Mouse (Mus musculus) midbrain, embryonic 11.5 days (tissue): ENCODE data around the gene Gpha2. TPM values are rescaled to one million over a fixed set of nuclear protein-coding genes. Genes with fewer than 3 reads are reported as not detected.

Experiments used
- ATAC-seq: fragments of 200-750 bp; cut with Nextera tagmentation; 2 replicates; pipeline ENCODE4 v1.8.0; 2017; ENCODE audit warnings: moderate TSS enrichment, moderate library complexity; ENCODE audit not compliant: low FRiP score
- DNase-seq: peaks from one replicate; pipeline ENCODE4 v3.0.0; 2015; ENCODE audit warnings: low spot score; ENCODE audit errors: missing footprints
- H3K27ac ChIP-seq: fragments of 300-500 bp; sonication (generic); 2 replicates; pipeline ENCODE4 v1.5.1; 2014; ENCODE audit warnings: low read depth, low read length
- H3K27me3 ChIP-seq: fragments of 300-500 bp; sonication (generic); 2 replicates; pipeline ENCODE4 v1.6.1; 2014; ENCODE audit warnings: mild to moderate bottlenecking, low read length, moderate library complexity, mixed read lengths; ENCODE audit not compliant: control insufficient read depth, insufficient read depth
- H3K36me3 ChIP-seq: fragments of 300-500 bp; sonication (generic); 2 replicates; pipeline ENCODE4 v1.6.1; 2014; ENCODE audit warnings: mild to moderate bottlenecking, low read length, moderate library complexity, mixed read lengths; ENCODE audit not compliant: control insufficient read depth, insufficient read depth
- H3K4me1 ChIP-seq: fragments of 300-500 bp; sonication (generic); 2 replicates; pipeline ENCODE4 v1.6.1; 2014; ENCODE audit warnings: low read length; ENCODE audit not compliant: control insufficient read depth, insufficient read depth
- H3K4me2 ChIP-seq: fragments of 300-500 bp; sonication (generic); 2 replicates; pipeline ENCODE4 v1.6.1; 2014; ENCODE audit warnings: mild to moderate bottlenecking, moderate library complexity
- H3K4me3 ChIP-seq: fragments of 300-500 bp; sonication (generic); 2 replicates; pipeline ENCODE4 v1.5.1; 2014; ENCODE audit warnings: low read depth, low read length
- H3K9ac ChIP-seq: fragments of 300-500 bp; sonication (generic); 2 replicates; pipeline ENCODE4 v1.6.1; 2014; ENCODE audit warnings: low read length
- H3K9me3 ChIP-seq: fragments of 300-500 bp; sonication (generic); 2 replicates; pipeline ENCODE4 v1.6.1; 2016; ENCODE audit warnings: low read length; ENCODE audit not compliant: control insufficient read depth
- WGBS: fragments of 180-500 bp; shearing (Covaris S2); extraction: QIAGEN DNeasy Blood & Tissue Kit; methylation state at CpG from one replicate; pipeline ENCODE4 v1.1.7; 2014; 5-methylcytosine and 5-hydroxymethylcytosine counted together
- microRNA counts: library from miRNA; unstranded; fragments of <30 nt; microRNA quantifications from one replicate; lab custom pipeline; 2015
- microRNA-seq: library from miRNA; unstranded; fragments of <30 nt; microRNA quantifications from one replicate; pipeline ENCODE4, GENCODE M21; 2017
- polyA plus RNA-seq: library from polyadenylated mRNA; unstranded; fragments of >200 nt; fragmentation: Nextera tagmentation; extraction: Ambion mirVana; gene quantifications from 2 replicates; pipeline ENCODE4 v1.2.1, GENCODE M21; 2014

The Gpha2 gene
- polyA plus RNA-seq, 1 experiment from 2014 or later = 0.40 TPM

GRCm38 (mm10) chr19:6273998-6274608 lies 47.9 kb downstream of the Gpha2 start:
- Histone ChIP-seq H3K27me3 (no peaks in the 10 kb centered on the region), H3K27ac (no peak overlapping the region), H3K4me3 (no peak overlapping the region), H3K4me2 (no peak overlapping the region), H3K4me1 (peaks cover 22% of the 10 kb centered on the region), H3K36me3 (no peaks in the 10 kb centered on the region), H3K9me3 (no peaks in the 10 kb centered on the region), H3K9ac (no peak overlapping the region)
- ATAC-seq (no peak), DNase-seq (no peak)
- WGBS = 93% methylated on average over 13 of the region's 13 CpGs

- Histone ChIP-seq H3K36me3 (no peaks in the 10 kb centered on the region; the same call in 1 of the 2 replicates), H3K4me2 (peak overlapping the region; percentile 95), H3K4me3 (peak overlapping the region; percentile 81), H3K9me3 (no peaks in the 10 kb centered on the region), H3K9ac (peak overlapping the region; percentile 77), H3K27ac (peak overlapping the region; percentile 51; the same call in 1 of the 2 replicates), H3K27me3 (no peaks in the 10 kb centered on the region), H3K4me1 (peaks cover 24% of the 10 kb centered on the region)
- ATAC-seq = no peak
- DNase-seq = no peak
- WGBS = 8% methylated on average over 15 of the region's 15 CpGs
Observed at GRCm38 (mm10) chr19:6275740-6276389, 49.7 kb downstream of the Gpha2 start.

- H3K4me2 ChIP-seq = peak within 1 kb of the TSS; percentile 95
- H3K4me1 ChIP-seq = peaks cover 24% of the 10 kb centered on the region
- no peaks in the 10 kb centered on the region for H3K9me3 ChIP-seq
- peak within 1 kb of the TSS; percentile 81 for H3K4me3 ChIP-seq
- H3K27ac ChIP-seq = peak within 1 kb of the TSS; percentile 51; the same call in 1 of the 2 replicates
- under 1% methylated on average over 99 of the region's 106 CpGs for WGBS
- DNase-seq (peak; percentile 100), ATAC-seq (peak; percentile 96)
- peak within 1 kb of the TSS; percentile 83 for H3K9ac ChIP-seq
- peaks cover 5% of the 10 kb centered on the region for H3K36me3 ChIP-seq
- H3K27me3 ChIP-seq = no peaks in the 10 kb centered on the region
Observed at GRCm38 (mm10) chr19:6276426-6277421, 50.5 kb downstream of the Gpha2 start, which contains the start of gene Ehd1. TSS of gene Ehd1 (plus strand) at chr19:6276725.

MicroRNA genes within 50 kb of the gene (microRNA counts, 519-probe panel; counts per million panel counts)
- microRNA mmu-miR-192 (lab: Ali Mortazavi, UCI) = not detected

Small RNA genes lying within 50 kb of the gene (microRNA-seq; reads per million reads assigned to microRNA genes)
- 91.9 reads per million, percentile 51 among the genes with 10 or more reads in this experiment for gene Mir192
- gene Mir194-2 = 99.1 reads per million, percentile 52 among the genes with 10 or more reads in this experiment

Other genes with a start within 250 kb of the Gpha2 start
- not detected in 2 replicates for gene Slc22a20, start 240.2 kb upstream of the Gpha2 start, polyA plus RNA-seq
- 3.9 and 4.0 TPM in 2 replicates for gene Capn1, start 210.5 kb upstream of the Gpha2 start, polyA plus RNA-seq
- gene Syvn1, start 179.8 kb upstream of the Gpha2 start, polyA plus RNA-seq = 18.6 and 23.1 TPM in 2 replicates
- gene Mrpl49, start 168.6 kb upstream of the Gpha2 start, polyA plus RNA-seq = 88.0 and 92.5 TPM in 2 replicates
- 717 and 781 TPM in 2 replicates for gene Fau, start 168.5 kb upstream of the Gpha2 start, polyA plus RNA-seq
- 39.5 and 40.0 TPM in 2 replicates for gene Znhit2, start 165.2 kb upstream of the Gpha2 start, polyA plus RNA-seq
- gene Tm7sf2, start 158.0 kb upstream of the Gpha2 start, polyA plus RNA-seq = 35.7 and 39.6 TPM in 2 replicates
- 37.4 and 48.3 TPM in 2 replicates for gene Vps51, start 149.1 kb upstream of the Gpha2 start, polyA plus RNA-seq
- gene Tmem262, start 146.3 kb upstream of the Gpha2 start, polyA plus RNA-seq = not detected in 2 replicates
- gene Gm28374, start 144.1 kb upstream of the Gpha2 start, polyA plus RNA-seq = 2.0 and 2.2 TPM in 2 replicates
- 63.4 and 63.5 TPM in 2 replicates for gene Zfpl1, start 141.4 kb upstream of the Gpha2 start, polyA plus RNA-seq
- gene Cdca5, start 141.4 kb upstream of the Gpha2 start, polyA plus RNA-seq = 61.2 and 66.3 TPM in 2 replicates
- 0.27 and 0.40 TPM in 2 replicates for gene AC131692.1, start 132.0 kb upstream of the Gpha2 start, polyA plus RNA-seq
- 0.37 and 0.46 TPM in 2 replicates for gene Naaladl1, start 120.6 kb upstream of the Gpha2 start, polyA plus RNA-seq
- gene Sac3d1, start 107.7 kb upstream of the Gpha2 start, polyA plus RNA-seq = 55.3 and 60.0 TPM in 2 replicates
- gene Snx15, start 98.1 kb upstream of the Gpha2 start, polyA plus RNA-seq = 23.8 and 26.1 TPM in 2 replicates
- not detected in 2 replicates for gene Batf2, start 85.4 kb upstream of the Gpha2 start, polyA plus RNA-seq
- gene Arl2, start 84.8 kb upstream of the Gpha2 start, polyA plus RNA-seq = 75.6 and 86.1 TPM in 2 replicates
- gene Majin, start 42.0 kb upstream of the Gpha2 start, polyA plus RNA-seq = not detected in 2 replicates
- gene Ppp2r5b, start 9.5 kb downstream of the Gpha2 start, polyA plus RNA-seq = 39.1 and 41.0 TPM in 2 replicates
- 7.1 and 8.1 TPM in 2 replicates for gene Atg2a, start 15.3 kb downstream of the Gpha2 start, polyA plus RNA-seq
- gene Ehd1, start 50.3 kb downstream of the Gpha2 start, polyA plus RNA-seq = 64.1 and 68.2 TPM in 2 replicates
- gene Cdc42bpg, start 80.1 kb downstream of the Gpha2 start, polyA plus RNA-seq = 0.23 and 0.42 TPM in 2 replicates
- gene Men1, start 108.6 kb downstream of the Gpha2 start, polyA plus RNA-seq = 51.2 and 54.7 TPM in 2 replicates
- gene Map4k2, start 114.8 kb downstream of the Gpha2 start, polyA plus RNA-seq = 6.2 and 8.6 TPM in 2 replicates
- gene Sf1, start 137.3 kb downstream of the Gpha2 start, polyA plus RNA-seq = 186 and 215 TPM in 2 replicates
- gene Pygm, start 158.0 kb downstream of the Gpha2 start, polyA plus RNA-seq = 0.81 and 1.8 TPM in 2 replicates
- 14.1 and 16.8 TPM in 2 replicates for gene Rasgrp2, start 173.0 kb downstream of the Gpha2 start, polyA plus RNA-seq
- gene Nrxn2, start 192.4 kb downstream of the Gpha2 start, polyA plus RNA-seq = 9.2 and 9.5 TPM in 2 replicates